Mouse (Mus musculus): ENCODE measurements around the gene Tmem242.

GRCm38 (mm10) chr17:5371032-5371431 lies 69.0 kb downstream of the Tmem242 start:
- TF ChIP-seq CTCF (IDR thresholded peaks at IDR 0.05; ENCODE audit: control insufficient read depth, insufficient read depth, insufficient read length) (no peak), MAX (IDR thresholded peaks at IDR 0.05) (no peak), MYOD1 (IDR thresholded peaks at IDR 0.05; ENCODE audit: control insufficient read depth, insufficient read length, low read depth) (no peak), USF1 (IDR thresholded peaks at IDR 0.05; ENCODE audit: low read depth) (no peak)

All from C2C12 (cell line).